Mouse (Mus musculus): ENCODE results near the gene Sec23ip.
A peak's percentile ranks its signal among the peaks of the same experiment; 100 is the strongest.

DNA sequence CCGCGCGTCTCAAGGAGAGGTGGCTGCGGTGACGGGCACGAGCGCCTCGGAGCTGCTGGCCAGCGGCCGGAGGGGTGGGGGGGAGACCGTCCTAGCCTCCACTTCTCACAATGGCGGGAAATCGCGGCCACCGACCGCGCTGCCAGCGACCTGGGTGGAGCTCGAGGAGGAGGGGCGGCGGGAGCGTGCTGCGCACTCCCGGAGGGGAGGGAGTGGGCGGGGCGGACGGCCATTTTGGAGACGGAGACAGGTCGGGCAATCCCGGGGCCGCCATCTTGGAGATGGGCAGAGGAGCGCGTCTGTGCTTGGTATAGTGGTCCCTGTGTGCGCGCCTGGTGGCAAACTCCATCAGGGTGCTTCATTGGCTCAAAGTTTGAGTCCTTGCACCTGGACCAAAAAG lies 4.4 kb upstream of the Sec23ip start, which contains the start of gene Mcmbp:
- no peak for TF ChIP-seq CHD2 (IDR thresholded peaks at IDR 0.05; ENCODE audit: low read depth, low read length)
- peak; percentile 82 for TF ChIP-seq HCFC1 (IDR thresholded peaks at IDR 0.05; ENCODE audit: borderline replicate concordance, insufficient read depth, low read length)
- TF ChIP-seq ZC3H11A (IDR thresholded peaks at IDR 0.05; ENCODE audit: borderline replicate concordance, low read depth, low read length), result no peak; the same call in 1 of the 2 replicates

Measured in ES-E14 (cell line).